Mouse (Mus musculus) liver, embryonic 14.5 days (tissue): Measurements from ENCODE around the gene Smyd3.

Experiments used
- CTCF ChIP-seq: IDR thresholded peaks from 2 replicates; pipeline ENCODE4 v1.5.1; 2016; ENCODE audit warnings: antibody characterized with exemption, low read depth, control low read depth
- EP300 ChIP-seq: IDR thresholded peaks from 2 replicates; pipeline ENCODE4 v1.6.1; 2016; ENCODE audit warnings: antibody characterized with exemption, low read depth

GRCm38 (mm10) chr1:179451211-179451610 is 66.6 kb downstream of the Smyd3 start:
- TF ChIP-seq EP300 = no peak
- TF ChIP-seq CTCF = peak; percentile 51
